Mouse (Mus musculus): ENCODE measurements around the gene Steap2. TPM values are rescaled to one million over a fixed set of nuclear protein-coding genes. Genes with fewer than 3 reads are reported as not detected.

The Steap2 gene
- not detected for total RNA-seq (2023)

GRCm38 (mm10) chr5:5693956-5694653 is at the start of gene Steap2:
Gene Steap2, minus strand, starts transcription at chr5:5694578.

GRCm38 (mm10) chr5:5663655-5664370 is 30.6 kb downstream of the Steap2 start, which contains the start of gene Cfap69:
Gene Cfap69, minus strand, starts transcription at chr5:5664239.

Other genes with a start within 250 kb of the Steap2 start
- not detected for gene 1700015F17Rik, start 215.4 kb downstream of the Steap2 start, total RNA-seq (2023)
- 1.0 TPM for gene Cldn12, start 179.6 kb downstream of the Steap2 start, total RNA-seq (2023)
- 14.2 TPM for gene Gtpbp10, start 135.0 kb downstream of the Steap2 start, total RNA-seq (2023)
- gene Gm8773, start 120.8 kb downstream of the Steap2 start, total RNA-seq (2023): not detected
- not detected for gene Cfap69, start 30.3 kb downstream of the Steap2 start, total RNA-seq (2023)
- not detected for gene Steap1, start 54.7 kb upstream of the Steap2 start, total RNA-seq (2023)